Mouse (Mus musculus): ENCODE measurements around the gene Mbd4.

The Mbd4 gene

GRCm38 (mm10) chr6:115859258-115859657, 6.1 kb upstream of the Mbd4 start:
- DNase-seq (ENCODE audit: low read depth), result no peak

GRCm38 (mm10) chr6:115856361-115856745, 3.2 kb upstream of the Mbd4 start:
- DNase-seq (ENCODE audit: low read depth), result no peak

GRCm38 (mm10) chr6:115855733-115856360, 2.7 kb upstream of the Mbd4 start:
- DNase-seq (ENCODE audit: low read depth), result no peak

GRCm38 (mm10) chr6:115854432-115854831, 1.3 kb upstream of the Mbd4 start:
- DNase-seq (ENCODE audit: low read depth), result peak; percentile 61

- no peak for DNase-seq (ENCODE audit: low read depth)
Measured at GRCm38 (mm10) chr6:115853985-115854384, 814 bp upstream of the Mbd4 start.

- DNase-seq (ENCODE audit: low read depth), result no peak
Measured at GRCm38 (mm10) chr6:115852446-115853090, 603 bp downstream of the Mbd4 start.

- no peak for DNase-seq (ENCODE audit: low read depth)
Measured at GRCm38 (mm10) chr6:115848598-115849304, 4.4 kb downstream of the Mbd4 start.

- DNase-seq (ENCODE audit: low read depth), result peak; percentile 84
Measured at GRCm38 (mm10) chr6:115846640-115847411, 6.3 kb downstream of the Mbd4 start.

- DNase-seq (ENCODE audit: low read depth), result no peak
Measured at GRCm38 (mm10) chr6:115845006-115845405, 8.2 kb downstream of the Mbd4 start.

- DNase-seq (ENCODE audit: low read depth), result no peak
Measured at GRCm38 (mm10) chr6:115838745-115839144, 14.4 kb downstream of the Mbd4 start.

- DNase-seq (ENCODE audit: low read depth), result peak; percentile 74
Measured at GRCm38 (mm10) chr6:115838161-115838597, 15.0 kb downstream of the Mbd4 start, which contains the start of gene Efcab12. Gene Efcab12 (minus strand): TSS chr6:115838412.

- no peak for DNase-seq (ENCODE audit: low read depth)
Measured at GRCm38 (mm10) chr6:115833861-115834260, 19.3 kb downstream of the Mbd4 start.

GRCm38 (mm10) chr6:115832152-115832850, 20.9 kb downstream of the Mbd4 start:
- DNase-seq (ENCODE audit: low read depth), result no peak

- no peak for DNase-seq (ENCODE audit: low read depth)
Measured at GRCm38 (mm10) chr6:115830779-115831601, 22.2 kb downstream of the Mbd4 start.

- DNase-seq (ENCODE audit: low read depth), result peak; percentile 92
Measured at GRCm38 (mm10) chr6:115823850-115824464, 29.2 kb downstream of the Mbd4 start.

- DNase-seq (ENCODE audit: low read depth), result no peak
Measured at GRCm38 (mm10) chr6:115821216-115821993, 31.8 kb downstream of the Mbd4 start.

GRCm38 (mm10) chr6:115818129-115818528, 35.0 kb downstream of the Mbd4 start:
- no peak for DNase-seq (ENCODE audit: low read depth)

- DNase-seq (ENCODE audit: low read depth), result no peak
Measured at GRCm38 (mm10) chr6:115815041-115815440, 38.1 kb downstream of the Mbd4 start.

- peak; percentile 69 for DNase-seq (ENCODE audit: low read depth)
Measured at GRCm38 (mm10) chr6:115814104-115814503, 39.1 kb downstream of the Mbd4 start.

Measured in naive thymus-derived CD4-positive, alpha-beta T cell, adult 2 months (primary cell).